Mouse (Mus musculus) ES-Bruce4 (cell line): ENCODE results near the gene Oas1d.
"Not testable (repeated sequence)": the region's sequence is repeated elsewhere in the genome, so short reads cannot be mapped to it uniquely, and the experiment has no call there.

ENCODE experiments used
- CTCF ChIP-seq: IDR thresholded peaks from one replicate; pipeline ENCODE4 v1.8.1; 2011; ENCODE audit warnings: low read depth, low read length
- EP300 ChIP-seq: IDR thresholded peaks from 2 replicates; pipeline ENCODE4 v1.6.1; 2011; ENCODE audit warnings: low read depth, low read length; ENCODE audit not compliant: insufficient read depth

GRCm38 (mm10) chr5:120878803-120879202 is 35.5 kb upstream of the Oas1d start:
- not testable (repeated sequence) for TF ChIP-seq CTCF, EP300
